Mouse (Mus musculus): ENCODE results near the gene Fam214b.

GRCm38 (mm10) chr4:43001272-43001671 lies 44.7 kb downstream of the Fam214b start:
- TF ChIP-seq EP300 (IDR thresholded peaks at IDR 0.05; ENCODE audit: low read depth) (no peak), CTCF (IDR thresholded peaks at IDR 0.05; ENCODE audit: low read depth) (no peak)
